Mouse (Mus musculus): ENCODE results near the gene Pigm.

DNA sequence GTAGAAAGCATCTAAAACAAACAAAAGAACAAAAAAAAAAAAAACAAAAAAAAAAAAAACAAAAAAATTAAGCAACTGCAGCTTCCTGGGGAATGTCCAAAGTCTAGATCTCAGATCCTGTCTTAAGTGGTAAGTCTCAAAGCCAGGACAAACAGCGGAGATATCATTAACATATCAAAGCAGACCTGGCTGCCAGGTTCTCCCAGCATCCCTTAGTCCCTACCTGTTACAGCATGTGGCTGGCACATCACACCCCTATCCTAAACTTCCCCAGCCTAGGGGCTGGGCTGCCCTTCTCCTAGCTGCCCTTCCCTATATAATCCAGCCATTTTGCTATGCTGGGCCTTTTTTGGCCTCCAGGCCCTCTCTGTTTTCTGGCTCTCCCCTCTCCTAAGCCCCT lies 50.1 kb downstream of the Pigm start:
- TF ChIP-seq CTCF (conservative IDR thresholded peaks at IDR 0.05; ENCODE audit: insufficient read depth, insufficient read length, low read depth, low read length), result no peak
- TF ChIP-seq POLR2A (IDR thresholded peaks at IDR 0.05; ENCODE audit: low read depth, low read length), result no peak

Data from kidney, adult 2 months (tissue).